Mouse (Mus musculus) liver, postnatal 0 days (tissue): ENCODE results near the gene Ntrk2. TPM values are rescaled to one million over a fixed set of nuclear protein-coding genes. Genes with fewer than 3 reads are reported as not detected.
"Not testable (repeated sequence)": the region's sequence is repeated elsewhere in the genome, so short reads cannot be mapped to it uniquely, and the experiment has no call there.

Source experiments
- ATAC-seq: fragments of 200-750 bp; cut with Nextera tagmentation; 2 replicates; pipeline ENCODE4 v1.8.0; 2017; ENCODE audit warnings: mild to moderate bottlenecking, moderate library complexity
- DNase-seq: peaks from one replicate; pipeline ENCODE4 v3.0.0-alpha.2; 2016
- H3K27ac ChIP-seq: fragments of 300-500 bp; sonication (generic); 2 replicates; pipeline ENCODE4 v1.5.1; 2014; ENCODE audit warnings: antibody characterized with exemption, moderate library complexity, mild to moderate bottlenecking, low read depth
- H3K27me3 ChIP-seq: fragments of 300-500 bp; sonication (generic); 2 replicates; pipeline ENCODE4 v1.6.1; 2014; ENCODE audit warnings: low read length, control low read depth, mixed read lengths; ENCODE audit not compliant: insufficient read depth
- H3K36me3 ChIP-seq: fragments of 300-500 bp; sonication (generic); replicated peaks from 2 replicates; pipeline ENCODE4 v1.6.1; 2014; ENCODE audit warnings: mild to moderate bottlenecking, control low read depth, low read length, moderate library complexity, mixed read lengths; ENCODE audit not compliant: insufficient read depth
- H3K4me1 ChIP-seq: fragments of 300-500 bp; sonication (generic); 2 replicates; pipeline ENCODE4 v1.6.1; 2014; ENCODE audit warnings: antibody characterized with exemption, mild to moderate bottlenecking, control low read depth; ENCODE audit not compliant: insufficient read depth
- H3K4me2 ChIP-seq: fragments of 300-500 bp; sonication (generic); 2 replicates; pipeline ENCODE4 v1.6.1; 2014; ENCODE audit warnings: low read depth, mild to moderate bottlenecking, low read length, moderate library complexity, mixed read lengths
- H3K4me3 ChIP-seq: fragments of 300-500 bp; sonication (generic); 2 replicates; pipeline ENCODE4 v1.5.1; 2014; ENCODE audit warnings: low read depth, low read length
- H3K9ac ChIP-seq: fragments of 300-500 bp; sonication (generic); replicated peaks from 2 replicates; pipeline ENCODE4 v1.6.1; 2014; ENCODE audit warnings: mild to moderate bottlenecking, moderate library complexity
- H3K9me3 ChIP-seq: fragments of 300-500 bp; sonication (generic); 2 replicates; pipeline ENCODE4 v1.6.1; 2016; ENCODE audit warnings: mild to moderate bottlenecking, control low read depth, low read length, mixed read lengths
- CTCF ChIP-seq: sonication (generic); IDR thresholded peaks from 2 replicates; pipeline ENCODE4 v1.5.1; 2016; ENCODE audit warnings: antibody characterized with exemption, low read depth
- EP300 ChIP-seq: IDR thresholded peaks from 2 replicates; pipeline ENCODE4 v1.6.1; 2016; ENCODE audit warnings: antibody characterized with exemption, low read depth, mild to moderate bottlenecking
- WGBS: fragments of 180-500 bp; shearing (Covaris S2); extraction: QIAGEN DNeasy Blood & Tissue Kit; methylation state at CpG from one replicate; pipeline ENCODE4 v1.1.7; 2014; ENCODE audit not compliant: insufficient replicate concordance; 5-methylcytosine and 5-hydroxymethylcytosine counted together
- polyA plus RNA-seq: library from polyadenylated mRNA; unstranded; fragments of >200 nt; fragmentation: Nextera tagmentation; extraction: Ambion mirVana; gene quantifications from 2 replicates; pipeline ENCODE4 v1.2.1, GENCODE M21; 2015

Gene Ntrk2
- polyA plus RNA-seq, 1 experiment from 2014 or later: 0.21 TPM

DNA sequence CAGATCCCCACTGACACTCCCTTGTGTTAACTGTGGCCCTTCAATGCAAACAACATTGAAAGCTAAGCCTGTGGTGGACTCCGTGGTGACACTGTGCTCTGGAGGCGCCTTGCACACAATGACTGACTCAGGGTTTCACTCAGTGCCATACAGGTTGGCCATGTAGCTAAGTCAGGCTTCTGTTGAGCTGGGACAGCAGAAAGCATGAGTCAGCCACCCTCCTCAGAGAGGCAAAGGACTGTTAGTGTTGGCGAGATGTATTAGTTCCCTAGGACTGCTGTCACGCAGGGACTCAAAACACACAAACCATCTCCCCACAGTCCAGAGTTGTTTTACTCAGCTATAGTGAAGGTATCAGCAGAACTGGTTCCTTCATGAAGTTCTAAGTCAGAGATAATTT, 245.8 kb downstream of the Ntrk2 start:
- ATAC-seq: no peak
- WGBS: 66% methylated on average over 4 of the region's 4 CpGs

DNA sequence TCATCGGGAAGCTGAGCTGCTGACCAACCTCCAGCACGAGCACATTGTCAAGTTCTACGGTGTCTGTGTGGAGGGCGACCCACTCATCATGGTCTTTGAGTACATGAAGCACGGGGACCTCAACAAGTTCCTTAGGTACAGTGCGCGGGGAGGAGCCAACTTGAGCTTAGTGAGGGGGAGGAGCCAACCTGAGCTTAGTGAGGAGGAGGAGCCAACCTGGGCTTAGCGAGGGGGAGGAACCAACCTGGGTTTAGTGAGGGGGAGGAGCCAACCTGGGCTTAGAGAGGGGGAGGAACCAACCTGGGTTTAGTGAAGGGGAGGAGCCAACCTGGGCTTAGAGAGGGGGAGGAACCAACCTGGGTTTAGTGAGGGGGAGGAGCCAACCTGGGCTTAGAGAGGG, 248.0 kb downstream of the Ntrk2 start:
- not testable (repeated sequence) for H3K4me1 ChIP-seq, H3K27me3 ChIP-seq, H3K4me2 ChIP-seq, H3K9ac ChIP-seq, H3K4me3 ChIP-seq, H3K27ac ChIP-seq, DNase-seq, ATAC-seq, H3K9me3 ChIP-seq, H3K36me3 ChIP-seq
- WGBS: 68% methylated on average over 8 of the region's 8 CpGs

More for the DNA sequence above, 245.8 kb downstream of the Ntrk2 start:
- no peaks in the 10 kb centered on the region for H3K27me3 ChIP-seq
- no peaks in the 10 kb centered on the region for H3K4me1 ChIP-seq
- H3K4me2 ChIP-seq: no peak overlapping the region
- no peak for DNase-seq
- H3K36me3 ChIP-seq: no peaks in the 10 kb centered on the region
- no peak for TF ChIP-seq EP300
- TF ChIP-seq CTCF: no peak
- no peaks in the 10 kb centered on the region for H3K9me3 ChIP-seq
- no peak overlapping the region for H3K27ac ChIP-seq
- no peak overlapping the region for H3K4me3 ChIP-seq
- H3K9ac ChIP-seq: no peak overlapping the region

DNA sequence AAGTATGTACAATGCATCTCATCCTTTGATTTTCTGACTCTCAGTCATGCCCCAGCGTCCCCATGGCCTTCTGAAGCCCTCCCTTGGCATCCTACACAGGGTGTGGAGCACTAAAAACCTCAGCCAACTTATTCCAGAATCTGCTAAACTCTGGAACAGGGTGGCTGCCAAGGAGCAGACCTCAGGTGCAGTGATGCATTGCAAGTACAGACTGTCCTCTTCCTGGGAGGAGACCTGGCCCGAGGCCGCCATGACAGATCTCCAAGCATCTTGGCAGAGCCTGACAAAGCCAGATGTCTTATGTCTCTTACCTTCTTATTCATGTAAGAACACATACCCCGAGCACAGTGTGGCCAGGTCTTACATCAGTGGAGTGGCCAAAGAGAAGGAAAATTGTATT, 250.5 kb downstream of the Ntrk2 start:
- no peaks in the 10 kb centered on the region for H3K4me1 ChIP-seq
- H3K27me3 ChIP-seq: no peaks in the 10 kb centered on the region
- H3K4me2 ChIP-seq: no peak overlapping the region
- no peaks in the 10 kb centered on the region for H3K9me3 ChIP-seq
- ATAC-seq (no peak), DNase-seq (no peak)
- no peaks in the 10 kb centered on the region for H3K36me3 ChIP-seq
- no peak overlapping the region for H3K9ac ChIP-seq
- H3K4me3 ChIP-seq: no peak overlapping the region
- WGBS: 80% methylated on average over 4 of the region's 4 CpGs
- no peak overlapping the region for H3K27ac ChIP-seq
- no peak for TF ChIP-seq CTCF
- no peak for TF ChIP-seq EP300

DNA sequence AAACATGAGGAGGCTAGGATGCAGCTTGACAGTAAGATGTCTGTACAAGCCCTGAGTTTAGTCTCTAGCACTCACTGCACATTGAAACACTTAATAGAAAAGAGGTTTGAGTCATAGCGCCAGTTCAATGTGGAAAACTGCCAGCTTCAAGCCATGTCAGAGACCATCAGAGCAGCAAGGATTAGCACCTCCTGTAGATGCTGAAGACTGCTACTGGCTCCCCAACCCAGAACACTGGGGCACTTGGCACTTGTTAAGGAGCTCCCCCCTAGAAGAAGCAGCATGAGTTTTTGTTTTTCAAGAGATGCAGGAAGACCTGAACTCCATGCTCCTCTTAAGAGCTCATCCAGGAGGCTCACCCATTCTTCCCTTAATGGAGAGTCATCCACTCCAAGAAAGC, 251.5 kb downstream of the Ntrk2 start:
- ATAC-seq: no peak
- TF ChIP-seq CTCF (no peak), EP300 (no peak)
- Histone ChIP-seq H3K9ac (no peak overlapping the region), H3K27ac (no peak overlapping the region), H3K4me2 (no peak overlapping the region), H3K36me3 (no peaks in the 10 kb centered on the region), H3K27me3 (no peaks in the 10 kb centered on the region), H3K4me1 (no peaks in the 10 kb centered on the region), H3K4me3 (no peak overlapping the region), H3K9me3 (no peaks in the 10 kb centered on the region)
- no peak for DNase-seq
- 68% methylated on average over 1 of the region's 1 CpGs for whole genome bisulfite sequencing

DNA sequence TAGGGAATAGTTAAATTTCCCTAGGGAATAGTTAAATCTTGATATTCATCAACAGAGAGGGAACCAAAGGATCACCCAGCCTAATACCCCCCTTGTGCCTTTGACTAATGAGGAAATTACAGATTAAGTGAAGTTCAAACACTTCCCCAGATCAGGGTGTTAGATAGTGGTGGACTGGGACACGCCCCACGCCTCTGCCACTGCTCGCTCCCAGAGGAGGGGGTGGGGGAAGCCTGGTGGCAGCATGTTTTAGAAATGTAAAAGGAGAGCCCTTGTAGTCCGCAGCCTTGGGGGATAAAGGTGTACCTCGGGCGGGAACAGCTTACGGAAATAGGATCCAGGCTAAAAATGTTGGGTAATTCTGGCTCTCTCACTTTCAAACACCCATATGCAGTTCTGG, 252.7 kb downstream of the Ntrk2 start:
- no peak overlapping the region for H3K27ac ChIP-seq
- no peaks in the 10 kb centered on the region for H3K36me3 ChIP-seq
- ATAC-seq: no peak
- 26% methylated on average over 7 of the region's 7 CpGs for WGBS
- H3K4me2 ChIP-seq: no peak overlapping the region
- no peak overlapping the region for H3K4me3 ChIP-seq
- H3K9me3 ChIP-seq: no peaks in the 10 kb centered on the region
- no peaks in the 10 kb centered on the region for H3K4me1 ChIP-seq
- no peaks in the 10 kb centered on the region for H3K27me3 ChIP-seq
- TF ChIP-seq EP300 (no peak), CTCF (no peak)
- no peak overlapping the region for H3K9ac ChIP-seq
- DNase-seq: no peak

DNA sequence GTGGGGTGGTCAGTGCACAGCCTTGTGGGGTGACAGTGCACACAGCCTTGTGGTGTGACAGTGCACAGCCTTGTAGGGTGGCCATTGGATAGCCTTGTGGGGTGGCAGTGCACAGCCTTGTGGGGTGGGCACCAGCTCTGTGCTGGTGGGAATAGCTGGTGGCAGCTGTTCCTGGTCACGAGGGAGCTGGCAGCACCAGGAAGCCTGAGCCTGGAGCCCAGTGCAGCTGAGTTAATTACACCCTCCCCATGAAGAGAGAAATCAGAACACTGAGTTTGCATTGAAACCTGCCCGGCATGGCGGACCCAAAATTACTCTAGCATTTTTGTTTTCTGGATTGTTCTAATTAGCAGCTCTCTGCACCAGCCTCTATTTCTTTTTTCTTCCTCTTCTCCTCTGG, 259.3 kb downstream of the Ntrk2 start:
- 75% methylated on average over 3 of the region's 3 CpGs for WGBS
- no peaks in the 10 kb centered on the region for H3K27me3 ChIP-seq
- H3K9me3 ChIP-seq: no peaks in the 10 kb centered on the region
- ATAC-seq (no peak), DNase-seq (no peak)
- no peak overlapping the region for H3K4me2 ChIP-seq
- H3K4me3 ChIP-seq: no peak overlapping the region
- TF ChIP-seq EP300 (no peak), CTCF (no peak)
- H3K9ac ChIP-seq: no peak overlapping the region
- H3K4me1 ChIP-seq: no peaks in the 10 kb centered on the region
- H3K36me3 ChIP-seq: no peaks in the 10 kb centered on the region
- no peak overlapping the region for H3K27ac ChIP-seq

DNA sequence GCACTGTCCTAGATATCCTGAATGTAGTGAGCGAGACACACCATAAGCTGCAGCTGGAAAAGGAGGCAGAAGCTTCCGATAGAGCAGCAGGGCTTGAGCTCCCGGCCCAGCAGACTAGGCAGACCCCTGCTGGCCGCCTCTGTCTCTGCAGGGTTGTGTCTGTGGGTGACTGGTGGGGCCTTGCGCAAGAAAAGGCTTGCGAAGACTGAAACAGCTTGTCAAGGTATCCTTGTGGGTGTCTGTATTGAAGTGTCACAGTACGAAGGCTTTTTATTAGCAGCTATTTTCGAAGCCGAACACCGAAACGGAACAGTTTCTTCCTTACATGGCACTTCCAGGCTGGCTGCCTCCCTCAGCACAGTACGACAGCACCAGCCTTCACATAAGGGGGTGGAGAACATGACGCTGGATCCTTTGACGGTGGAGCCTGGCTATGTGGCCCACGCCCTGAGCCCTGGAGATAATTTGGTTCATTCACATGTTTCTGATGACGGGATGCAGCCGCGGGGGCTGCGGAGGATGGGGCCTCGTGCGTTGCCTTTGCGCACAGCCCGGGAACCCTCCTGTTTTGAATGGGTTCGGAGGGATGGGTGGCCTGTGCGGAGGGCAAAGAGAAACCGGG, 267.4 kb downstream of the Ntrk2 start:
- no peaks in the 10 kb centered on the region for H3K4me1 ChIP-seq
- no peak for TF ChIP-seq EP300
- TF ChIP-seq CTCF: peak; percentile 87
- no peak overlapping the region for H3K4me3 ChIP-seq
- H3K9me3 ChIP-seq: no peaks in the 10 kb centered on the region
- 28% methylated on average over 26 of the region's 26 CpGs for WGBS
- ATAC-seq (peak; percentile 64), DNase-seq (peak; percentile 79)
- H3K4me2 ChIP-seq: no peak overlapping the region
- H3K27ac ChIP-seq: no peak overlapping the region
- H3K36me3 ChIP-seq: no peaks in the 10 kb centered on the region
- H3K27me3 ChIP-seq: no peaks in the 10 kb centered on the region
- H3K9ac ChIP-seq: no peak overlapping the region
